Mouse (Mus musculus): ENCODE results near the gene Hecw2. TPM values are rescaled to one million over a fixed set of nuclear protein-coding genes. Genes with fewer than 3 reads are reported as not detected.

Hecw2 gene
- polyA plus RNA-seq, 1 experiment from 2014 or later, result 4.6 TPM

DNA sequence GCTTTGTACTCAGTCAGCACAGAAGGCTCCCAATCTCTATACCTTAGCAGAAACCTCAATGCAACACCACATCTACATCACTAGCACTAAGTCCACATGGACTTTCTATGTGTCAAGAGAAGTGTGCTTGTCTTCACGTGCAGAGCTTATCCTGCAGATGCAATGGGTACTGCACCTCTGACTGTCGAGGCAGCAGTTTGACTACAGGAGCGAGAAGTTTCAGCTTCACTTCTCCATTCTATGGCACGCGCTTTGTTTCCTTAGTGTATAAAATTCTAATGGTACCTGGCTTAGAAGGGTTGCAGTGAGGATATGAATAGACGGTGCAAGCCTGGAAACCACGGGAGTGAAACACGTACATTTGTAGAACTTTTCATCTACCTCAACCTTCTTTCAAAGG is 218.9 kb downstream of the Hecw2 start:
- no peaks in the 10 kb centered on the region for H3K36me3 ChIP-seq (ENCODE audit: control insufficient read depth, insufficient read depth)
- no peaks in the 10 kb centered on the region for H3K27me3 ChIP-seq (replicated peaks; ENCODE audit: control insufficient read depth, insufficient read depth, low read length)
- H3K9ac ChIP-seq (replicated peaks; ENCODE audit: low read depth, low read length), result no peak overlapping the region
- no peak overlapping the region for H3K27ac ChIP-seq (ENCODE audit: low read length)
- no peaks in the 10 kb centered on the region for H3K9me3 ChIP-seq (ENCODE audit: control insufficient read depth, low read length)
- WGBS, result 94% methylated on average over 8 of the region's 8 CpGs
- H3K4me3 ChIP-seq (replicated peaks; ENCODE audit: low read length), result no peak overlapping the region
- no peak overlapping the region for H3K4me2 ChIP-seq (ENCODE audit: low read length)
- ATAC-seq, result no peak
- H3K4me1 ChIP-seq (replicated peaks; ENCODE audit: control insufficient read depth, insufficient read depth, low read length), result no peaks in the 10 kb centered on the region

DNA sequence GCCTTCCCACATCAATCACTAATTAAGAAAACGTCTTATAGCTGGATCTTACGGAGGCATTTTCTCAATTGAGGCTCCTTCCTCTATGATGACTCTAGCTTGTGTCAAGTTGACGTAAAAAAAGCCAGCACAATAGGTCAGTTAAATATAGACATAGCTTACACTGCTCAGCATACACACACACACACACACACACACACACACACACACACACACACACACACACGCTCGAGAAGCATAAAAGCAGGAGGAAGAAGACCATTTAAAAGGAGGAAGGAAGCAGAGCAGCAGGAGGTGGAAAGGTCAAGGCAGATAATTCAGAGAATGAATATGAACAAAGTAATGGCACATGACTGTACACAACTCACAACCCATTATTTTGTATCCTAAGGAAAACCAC is 220.0 kb downstream of the Hecw2 start:
- Histone ChIP-seq H3K4me3 (replicated peaks; ENCODE audit: low read length) (no peak overlapping the region), H3K4me1 (replicated peaks; ENCODE audit: control insufficient read depth, insufficient read depth, low read length) (no peaks in the 10 kb centered on the region), H3K9me3 (ENCODE audit: control insufficient read depth, low read length) (no peaks in the 10 kb centered on the region), H3K36me3 (ENCODE audit: control insufficient read depth, insufficient read depth) (no peaks in the 10 kb centered on the region), H3K9ac (replicated peaks; ENCODE audit: low read depth, low read length) (no peak overlapping the region), H3K27ac (ENCODE audit: low read length) (no peak overlapping the region), H3K4me2 (ENCODE audit: low read length) (no peak overlapping the region), H3K27me3 (replicated peaks; ENCODE audit: control insufficient read depth, insufficient read depth, low read length) (no peaks in the 10 kb centered on the region)
- no peak for ATAC-seq
- WGBS, result 82% methylated on average over 5 of the region's 5 CpGs

DNA sequence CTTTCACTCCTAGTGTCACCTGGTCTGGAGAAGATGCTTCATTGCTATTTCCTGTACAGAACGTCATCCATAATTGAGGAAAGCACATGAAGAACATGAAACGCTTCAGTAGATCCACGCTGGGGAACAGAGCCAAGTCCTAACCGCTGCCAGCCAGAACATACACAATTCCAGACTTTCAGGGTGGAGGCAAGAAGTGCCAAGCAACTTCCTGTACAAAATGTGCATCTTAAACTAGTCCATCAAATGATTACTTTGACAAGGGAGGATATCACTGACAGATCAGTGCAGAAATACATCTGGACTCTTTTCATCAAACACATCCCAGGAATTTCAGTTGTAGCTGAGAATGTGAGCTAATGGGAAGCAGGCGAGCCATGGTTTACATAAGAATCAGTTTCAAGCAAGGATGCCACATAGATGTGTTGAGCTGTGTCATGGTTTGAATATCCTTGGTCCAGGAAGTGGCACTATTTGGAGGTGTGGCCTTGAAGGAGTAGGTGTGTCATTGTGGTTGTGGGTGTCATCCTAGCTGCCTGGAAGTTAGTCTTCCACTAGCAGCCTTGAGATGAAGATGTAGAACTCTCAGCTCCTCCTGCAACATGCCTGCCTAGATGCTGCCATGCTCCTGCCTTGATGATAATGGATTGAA is 224.5 kb downstream of the Hecw2 start:
- no peak overlapping the region for H3K9ac ChIP-seq (replicated peaks; ENCODE audit: low read depth, low read length)
- no peaks in the 10 kb centered on the region for H3K36me3 ChIP-seq (ENCODE audit: control insufficient read depth, insufficient read depth)
- no peak overlapping the region for H3K27ac ChIP-seq (ENCODE audit: low read length)
- no peak for ATAC-seq
- 81% methylated on average over 5 of the region's 5 CpGs for WGBS
- H3K27me3 ChIP-seq (replicated peaks; ENCODE audit: control insufficient read depth, insufficient read depth, low read length), result no peaks in the 10 kb centered on the region
- H3K4me2 ChIP-seq (ENCODE audit: low read length), result no peak overlapping the region
- no peaks in the 10 kb centered on the region for H3K4me1 ChIP-seq (replicated peaks; ENCODE audit: control insufficient read depth, insufficient read depth, low read length)
- H3K9me3 ChIP-seq (ENCODE audit: control insufficient read depth, low read length), result no peaks in the 10 kb centered on the region
- H3K4me3 ChIP-seq (replicated peaks; ENCODE audit: low read length), result no peak overlapping the region

DNA sequence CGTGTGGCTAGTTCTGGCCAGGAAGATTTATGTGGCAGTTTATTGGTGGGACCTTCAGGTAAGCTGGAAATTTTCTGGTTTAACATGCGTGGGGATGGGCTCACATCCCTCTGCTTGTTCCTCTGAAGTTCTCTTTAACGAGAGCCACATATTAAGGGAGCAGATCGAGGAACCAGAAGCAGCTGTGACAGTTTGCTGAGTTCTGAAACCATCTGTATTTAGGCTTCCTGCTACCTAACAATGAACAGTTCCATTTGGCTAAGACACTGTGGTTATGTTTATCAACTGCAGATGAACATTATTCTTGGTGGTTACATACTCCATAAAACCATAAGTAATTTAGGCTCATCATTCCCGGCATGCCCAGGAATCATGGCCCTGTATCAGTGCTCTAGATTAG is 242.6 kb downstream of the Hecw2 start:
- no peak for ATAC-seq
- 85% methylated on average over 5 of the region's 5 CpGs for WGBS
- no peaks in the 10 kb centered on the region for H3K9me3 ChIP-seq (ENCODE audit: control insufficient read depth, low read length)
- no peaks in the 10 kb centered on the region for H3K27me3 ChIP-seq (replicated peaks; ENCODE audit: control insufficient read depth, insufficient read depth, low read length)
- no peak overlapping the region for H3K4me3 ChIP-seq (replicated peaks; ENCODE audit: low read length)
- H3K27ac ChIP-seq (ENCODE audit: low read length), result no peak overlapping the region
- H3K4me1 ChIP-seq (replicated peaks; ENCODE audit: control insufficient read depth, insufficient read depth, low read length), result no peaks in the 10 kb centered on the region
- no peak overlapping the region for H3K9ac ChIP-seq (replicated peaks; ENCODE audit: low read depth, low read length)
- no peak overlapping the region for H3K4me2 ChIP-seq (ENCODE audit: low read length)
- H3K36me3 ChIP-seq (ENCODE audit: control insufficient read depth, insufficient read depth), result no peaks in the 10 kb centered on the region

DNA sequence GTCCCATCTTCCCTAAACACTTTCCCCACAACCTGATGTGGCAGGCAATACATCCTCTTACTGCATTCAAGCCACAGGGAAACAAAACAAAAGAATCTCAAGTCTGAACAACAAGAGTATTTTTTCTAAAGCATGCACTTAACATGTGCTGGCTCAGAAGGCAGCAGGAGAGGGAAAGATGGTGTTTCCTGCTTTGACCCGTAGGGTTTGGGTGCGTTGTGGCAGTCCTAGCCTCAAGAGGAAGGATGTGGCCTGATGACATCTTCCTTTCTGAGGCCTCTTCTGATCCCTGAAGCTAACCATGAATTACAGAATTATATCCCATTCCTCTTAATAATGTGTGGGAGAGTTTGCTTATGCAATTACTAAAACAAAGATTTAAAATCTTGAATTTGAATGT is 249.2 kb downstream of the Hecw2 start:
- no peak overlapping the region for H3K9ac ChIP-seq (replicated peaks; ENCODE audit: low read depth, low read length)
- H3K9me3 ChIP-seq (ENCODE audit: control insufficient read depth, low read length), result no peaks in the 10 kb centered on the region
- no peaks in the 10 kb centered on the region for H3K36me3 ChIP-seq (ENCODE audit: control insufficient read depth, insufficient read depth)
- no peak overlapping the region for H3K27ac ChIP-seq (ENCODE audit: low read length)
- no peaks in the 10 kb centered on the region for H3K27me3 ChIP-seq (replicated peaks; ENCODE audit: control insufficient read depth, insufficient read depth, low read length)
- H3K4me1 ChIP-seq (replicated peaks; ENCODE audit: control insufficient read depth, insufficient read depth, low read length), result no peaks in the 10 kb centered on the region
- no peak overlapping the region for H3K4me3 ChIP-seq (replicated peaks; ENCODE audit: low read length)
- 83% methylated on average over 2 of the region's 2 CpGs for WGBS
- no peak for ATAC-seq
- H3K4me2 ChIP-seq (ENCODE audit: low read length), result no peak overlapping the region

DNA sequence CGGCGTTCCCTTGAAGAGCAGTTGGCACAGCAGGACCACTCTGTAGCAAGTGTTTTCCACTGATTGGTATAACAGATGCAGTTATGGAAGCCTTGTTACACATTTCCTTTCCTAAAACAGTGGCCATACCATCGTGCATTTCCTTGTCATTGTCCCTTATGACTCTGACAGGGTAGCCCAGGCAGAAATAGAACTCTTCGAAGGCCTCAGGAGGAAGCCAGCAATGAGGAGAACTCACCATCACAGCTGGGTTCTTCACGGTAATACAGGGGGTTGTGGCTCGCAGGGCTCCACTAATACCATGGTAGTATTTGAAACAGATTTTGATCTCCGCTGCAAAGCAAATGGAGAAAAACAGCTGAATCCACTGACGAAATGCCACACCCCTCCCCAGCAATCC is 252.5 kb downstream of the Hecw2 start:
- Histone ChIP-seq H3K9ac (replicated peaks; ENCODE audit: low read depth, low read length) (no peak overlapping the region), H3K36me3 (ENCODE audit: control insufficient read depth, insufficient read depth) (no peaks in the 10 kb centered on the region), H3K27ac (ENCODE audit: low read length) (no peak overlapping the region), H3K4me3 (replicated peaks; ENCODE audit: low read length) (no peak overlapping the region), H3K4me2 (ENCODE audit: low read length) (no peak overlapping the region), H3K4me1 (replicated peaks; ENCODE audit: control insufficient read depth, insufficient read depth, low read length) (peaks cover 7% of the 10 kb centered on the region; the same call in 1 of the 2 replicates), H3K27me3 (replicated peaks; ENCODE audit: control insufficient read depth, insufficient read depth, low read length) (no peaks in the 10 kb centered on the region), H3K9me3 (ENCODE audit: control insufficient read depth, low read length) (no peaks in the 10 kb centered on the region)
- 79% methylated on average over 8 of the region's 8 CpGs for WGBS
- ATAC-seq, result no peak

DNA sequence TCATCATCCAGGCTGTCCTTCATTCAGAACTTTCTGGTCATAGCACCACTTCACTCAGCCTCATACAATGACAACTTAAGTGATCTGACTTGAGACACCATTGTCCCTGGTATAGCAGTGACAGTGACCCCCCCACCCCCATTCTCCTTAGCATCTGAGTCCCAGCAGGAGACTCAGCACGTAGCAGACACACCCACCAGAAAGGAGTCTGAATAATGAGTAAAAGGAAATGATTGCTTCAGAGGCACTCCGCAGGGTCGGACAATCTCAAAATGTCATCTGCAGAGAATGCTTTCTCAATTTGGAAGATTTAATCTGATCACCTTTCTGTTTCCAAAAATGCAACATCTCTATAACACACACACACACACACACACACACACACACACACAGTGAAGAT is 253.4 kb downstream of the Hecw2 start:
- 43% methylated on average over 3 of the region's 3 CpGs for WGBS
- H3K4me1 ChIP-seq (replicated peaks; ENCODE audit: control insufficient read depth, insufficient read depth, low read length), result peaks cover 7% of the 10 kb centered on the region; the same call in 1 of the 2 replicates
- ATAC-seq, result no peak
- H3K9ac ChIP-seq (replicated peaks; ENCODE audit: low read depth, low read length), result no peak overlapping the region
- no peak overlapping the region for H3K4me3 ChIP-seq (replicated peaks; ENCODE audit: low read length)
- no peaks in the 10 kb centered on the region for H3K9me3 ChIP-seq (ENCODE audit: control insufficient read depth, low read length)
- no peak overlapping the region for H3K27ac ChIP-seq (ENCODE audit: low read length)
- H3K36me3 ChIP-seq (ENCODE audit: control insufficient read depth, insufficient read depth), result no peaks in the 10 kb centered on the region
- H3K27me3 ChIP-seq (replicated peaks; ENCODE audit: control insufficient read depth, insufficient read depth, low read length), result no peaks in the 10 kb centered on the region
- no peak overlapping the region for H3K4me2 ChIP-seq (ENCODE audit: low read length)

DNA sequence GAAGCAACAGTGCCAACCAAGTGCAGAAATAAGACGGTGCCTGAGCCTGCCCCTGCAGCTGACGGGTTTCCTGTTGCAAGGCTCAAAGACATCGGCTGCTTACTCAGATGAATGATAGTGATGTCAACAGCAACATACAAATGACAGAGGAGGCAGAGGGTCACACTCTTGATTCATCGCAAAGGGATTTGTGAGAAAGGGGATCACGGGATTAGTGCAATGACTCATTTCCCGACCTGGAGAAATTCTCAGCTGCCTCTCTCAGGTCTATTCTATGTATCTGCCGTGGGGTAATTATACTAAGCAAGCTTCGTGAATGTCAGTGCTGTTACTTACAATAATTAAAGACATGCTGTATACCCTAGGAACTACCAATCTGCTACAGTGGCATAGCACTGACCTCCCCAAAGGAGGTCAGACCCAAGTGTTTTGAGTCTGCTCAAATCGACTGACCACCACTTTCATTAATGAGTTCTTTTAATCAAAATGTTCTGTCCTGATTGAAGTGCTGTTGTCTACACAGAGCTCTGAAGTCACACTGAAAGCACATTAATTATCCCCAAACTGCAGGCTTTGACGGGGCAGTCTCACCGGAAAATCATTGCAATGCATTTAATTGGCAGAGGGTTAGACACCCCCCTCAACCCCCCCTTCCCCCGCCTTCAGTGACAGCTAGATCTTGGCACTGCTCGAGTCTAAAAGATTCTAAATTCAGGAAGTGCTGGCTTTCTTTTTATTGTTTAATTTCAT is 254.5 kb downstream of the Hecw2 start:
- Histone ChIP-seq H3K4me3 (replicated peaks; ENCODE audit: low read length) (0 out of 2 replicates have a peak overlapping the region, but pooled peaks have one; percentile 1), H3K27ac (ENCODE audit: low read length) (no peak overlapping the region; the same call in 1 of the 2 replicates), H3K27me3 (replicated peaks; ENCODE audit: control insufficient read depth, insufficient read depth, low read length) (no peaks in the 10 kb centered on the region), H3K4me2 (ENCODE audit: low read length) (peak overlapping the region; percentile 40), H3K9me3 (ENCODE audit: control insufficient read depth, low read length) (no peaks in the 10 kb centered on the region), H3K9ac (replicated peaks; ENCODE audit: low read depth, low read length) (peak overlapping the region; percentile 24; the same call in 1 of the 2 replicates), H3K36me3 (ENCODE audit: control insufficient read depth, insufficient read depth) (no peaks in the 10 kb centered on the region), H3K4me1 (replicated peaks; ENCODE audit: control insufficient read depth, insufficient read depth, low read length) (peaks cover 7% of the 10 kb centered on the region; the same call in 1 of the 2 replicates)
- peak; percentile 77 for ATAC-seq
- WGBS, result 4% methylated on average over 13 of the region's 13 CpGs

DNA sequence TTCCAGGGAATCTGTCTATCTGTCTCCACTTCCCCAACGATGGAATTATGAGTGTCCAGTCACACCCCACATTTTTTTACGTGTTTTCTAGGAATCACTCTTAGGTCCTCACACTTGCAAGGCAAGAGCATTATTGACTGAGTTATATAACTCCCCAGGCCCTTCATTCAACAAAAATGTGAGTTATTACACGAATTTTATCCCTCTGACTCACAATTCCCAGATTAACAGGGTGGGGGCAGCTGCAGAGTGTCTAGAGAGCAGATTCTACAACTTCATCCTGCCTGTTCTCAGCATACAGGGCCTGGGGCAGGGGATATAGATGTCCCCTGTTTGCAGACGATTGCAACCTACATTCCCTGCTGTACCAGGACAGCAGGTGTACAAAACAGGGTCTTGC is 255.7 kb downstream of the Hecw2 start:
- Histone ChIP-seq H3K4me2 (ENCODE audit: low read length) (no peak overlapping the region), H3K9ac (replicated peaks; ENCODE audit: low read depth, low read length) (no peak overlapping the region), H3K36me3 (ENCODE audit: control insufficient read depth, insufficient read depth) (no peaks in the 10 kb centered on the region), H3K4me3 (replicated peaks; ENCODE audit: low read length) (no peak overlapping the region), H3K27me3 (replicated peaks; ENCODE audit: control insufficient read depth, insufficient read depth, low read length) (no peaks in the 10 kb centered on the region), H3K27ac (ENCODE audit: low read length) (no peak overlapping the region), H3K9me3 (ENCODE audit: control insufficient read depth, low read length) (no peaks in the 10 kb centered on the region), H3K4me1 (replicated peaks; ENCODE audit: control insufficient read depth, insufficient read depth, low read length) (peaks cover 7% of the 10 kb centered on the region; the same call in 1 of the 2 replicates)
- no peak for ATAC-seq
- 74% methylated on average over 4 of the region's 4 CpGs for WGBS

Measured in forebrain, embryonic 16.5 days (tissue).